Mouse (Mus musculus) C2C12 (cell line): ENCODE measurements at regions not wholly inside any gene's neighbourhood (a gene's known extent, or its start where the extent isn't known, plus 50 kb on each side); places are given as distances from the start of the nearest gene placed in this dataset.
A peak's percentile ranks its signal among the peaks of the same experiment; 100 is the strongest.

Experiments used
- H3K27me3 ChIP-seq: one replicate; pipeline ENCODE4 v1.6.1; 2011; ENCODE audit not compliant: control insufficient read depth, insufficient read depth, insufficient read length
- H3K36me3 ChIP-seq: one replicate; pipeline ENCODE4 v1.6.1; 2011; ENCODE audit not compliant: control insufficient read depth, insufficient read depth
- H3K4me3 ChIP-seq: one replicate; pipeline ENCODE4 v1.5.1; 2011; ENCODE audit warnings: mild to moderate bottlenecking, control low read depth; ENCODE audit not compliant: poor library complexity, insufficient read depth, severe bottlenecking
- H3K79me2 ChIP-seq: one replicate; pipeline ENCODE4 v1.6.1; 2011; ENCODE audit not compliant: control insufficient read depth, insufficient read depth
- H3K79me3 ChIP-seq: one replicate; pipeline ENCODE4 v1.6.1; 2011; ENCODE audit warnings: low read depth, control low read depth
- H3ac ChIP-seq: one replicate; pipeline ENCODE3; 2011; ENCODE audit warnings: low read depth; ENCODE audit not compliant: control insufficient read depth, insufficient read length
- CEBPB ChIP-seq: IDR thresholded peaks from one replicate; pipeline ENCODE4 v1.6.1; 2011; ENCODE audit warnings: low read depth, mild to moderate bottlenecking, control low read depth, moderate library complexity
- CTCF ChIP-seq: IDR thresholded peaks from one replicate; pipeline ENCODE4 v1.5.1; 2011; ENCODE audit not compliant: control insufficient read depth, insufficient read depth, insufficient read length
- FOSL1 ChIP-seq: IDR thresholded peaks from one replicate; pipeline ENCODE4 v1.8.0; 2011; ENCODE audit warnings: mild to moderate bottlenecking, low read length; ENCODE audit not compliant: poor library complexity, insufficient read depth, severe bottlenecking
- MAX ChIP-seq: IDR thresholded peaks from one replicate; pipeline ENCODE4 v1.6.1; 2011; ENCODE audit warnings: mild to moderate bottlenecking, control low read depth
- MYOD1 ChIP-seq: IDR thresholded peaks from one replicate; pipeline ENCODE4 v1.6.1; 2011; ENCODE audit warnings: low read depth; ENCODE audit not compliant: control insufficient read depth, insufficient read length
- MYOG ChIP-seq: IDR thresholded peaks from one replicate; pipeline ENCODE4 v1.6.1; 2011; ENCODE audit not compliant: control insufficient read depth, insufficient read length; ENCODE audit errors: extremely low read depth
- USF1 ChIP-seq: IDR thresholded peaks from one replicate; pipeline ENCODE4 v1.6.1; 2011; ENCODE audit warnings: low read depth, mild to moderate bottlenecking, control low read depth, moderate library complexity

GRCm38 (mm10) chr2:136646917-136647316, 66.3 kb upstream of the Snap25 start:
- no peaks in the 10 kb centered on the region for H3K79me3 ChIP-seq
- H3K27me3 ChIP-seq: no peaks in the 10 kb centered on the region
- TF ChIP-seq CTCF (no peak), USF1 (no peak), MYOD1 (no peak), CEBPB (no peak), FOSL1 (no peak), MYOG (no peak), MAX (no peak)
- no peaks in the 10 kb centered on the region for H3K36me3 ChIP-seq
- H3K79me2 ChIP-seq: no peaks in the 10 kb centered on the region
- H3ac ChIP-seq: no peak overlapping the region
- H3K4me3 ChIP-seq: no peak overlapping the region

- no peak overlapping the region for H3K4me3 ChIP-seq
- H3K79me3 ChIP-seq: no peaks in the 10 kb centered on the region
- no peaks in the 10 kb centered on the region for H3K79me2 ChIP-seq
- TF ChIP-seq CEBPB (no peak), USF1 (no peak), MYOD1 (no peak), MYOG (no peak), CTCF (no peak)
- no peaks in the 10 kb centered on the region for H3K27me3 ChIP-seq
- H3K36me3 ChIP-seq: no peaks in the 10 kb centered on the region
- no peak overlapping the region for H3ac ChIP-seq
These were observed 64.6 kb upstream of the Snap25 start for GRCm38 (mm10) chr2:136648606-136649005.

- H3ac ChIP-seq: no peak overlapping the region
- TF ChIP-seq MYOD1 (no peak), MAX (no peak), USF1 (no peak), FOSL1 (no peak), CTCF (no peak), MYOG (no peak), CEBPB (no peak)
- H3K36me3 ChIP-seq: no peaks in the 10 kb centered on the region
- no peaks in the 10 kb centered on the region for H3K27me3 ChIP-seq
- no peaks in the 10 kb centered on the region for H3K79me2 ChIP-seq
- no peak overlapping the region for H3K4me3 ChIP-seq
- no peaks in the 10 kb centered on the region for H3K79me3 ChIP-seq
These were observed 62.5 kb upstream of the Snap25 start for GRCm38 (mm10) chr2:136650721-136651120.

- H3K79me3 ChIP-seq: no peaks in the 10 kb centered on the region
- no peak overlapping the region for H3ac ChIP-seq
- no peaks in the 10 kb centered on the region for H3K36me3 ChIP-seq
- no peak for TF ChIP-seq USF1
- no peak for TF ChIP-seq MAX
- no peak for TF ChIP-seq CTCF
- TF ChIP-seq CEBPB: peak; percentile 34
- H3K79me2 ChIP-seq: no peaks in the 10 kb centered on the region
- H3K27me3 ChIP-seq: no peaks in the 10 kb centered on the region
- H3K4me3 ChIP-seq: no peak overlapping the region
These were observed 60.8 kb upstream of the Snap25 start for GRCm38 (mm10) chr2:136652206-136653003.
